Mouse (Mus musculus) neural tube, embryonic 15.5 days (tissue): ENCODE data around the gene Plekhh2. TPM values are rescaled to one million over a fixed set of nuclear protein-coding genes. Genes with fewer than 3 reads are reported as not detected.
A peak's percentile ranks its signal among the peaks of the same experiment; 100 is the strongest.

ENCODE experiments used
- ATAC-seq: fragments of 200-750 bp; cut with Nextera tagmentation; 2 replicates; pipeline ENCODE4 v1.8.0; 2017; ENCODE audit warnings: mild to moderate bottlenecking, moderate TSS enrichment, moderate library complexity; ENCODE audit not compliant: low FRiP score
- H3K27ac ChIP-seq: fragments of 300-500 bp; sonication (generic); replicated peaks from 2 replicates; pipeline ENCODE4 v1.5.1; 2015; ENCODE audit warnings: mild to moderate bottlenecking, inconsistent platforms
- H3K27me3 ChIP-seq: fragments of 300-500 bp; sonication (generic); replicated peaks from 2 replicates; pipeline ENCODE4 v1.6.1; 2015; ENCODE audit warnings: inconsistent platforms
- H3K36me3 ChIP-seq: fragments of 300-500 bp; sonication (generic); 2 replicates; pipeline ENCODE4 v1.6.1; 2015; ENCODE audit warnings: inconsistent platforms
- H3K4me1 ChIP-seq: fragments of 300-500 bp; sonication (generic); 2 replicates; pipeline ENCODE4 v1.6.1; 2015; ENCODE audit warnings: inconsistent platforms
- H3K4me2 ChIP-seq: fragments of 300-500 bp; sonication (generic); 2 replicates; pipeline ENCODE4 v1.6.1; 2015; ENCODE audit warnings: inconsistent platforms, mild to moderate bottlenecking, moderate library complexity
- H3K4me3 ChIP-seq: fragments of 300-500 bp; sonication (generic); replicated peaks from 2 replicates; pipeline ENCODE4 v1.5.1; 2015; ENCODE audit warnings: mild to moderate bottlenecking, inconsistent platforms
- H3K9ac ChIP-seq: fragments of 300-500 bp; sonication (generic); replicated peaks from 2 replicates; pipeline ENCODE4 v1.6.1; 2015; ENCODE audit warnings: mild to moderate bottlenecking, inconsistent platforms
- H3K9me3 ChIP-seq: fragments of 300-500 bp; sonication (generic); replicated peaks from 2 replicates; pipeline ENCODE4 v1.6.1; 2016; ENCODE audit warnings: inconsistent platforms
- WGBS: fragments of 180-500 bp; shearing (Covaris S2); methylation state at CpG from one replicate; pipeline ENCODE4 v1.1.7; 2015; ENCODE audit warnings: mixed read lengths; 5-methylcytosine and 5-hydroxymethylcytosine counted together
- polyA plus RNA-seq: library from polyadenylated mRNA; unstranded; fragments of >200 nt; fragmentation: Nextera tagmentation; extraction: Ambion mirVana; gene quantifications from 2 replicates; pipeline ENCODE4 v1.2.1, GENCODE M21; 2015

Gene Plekhh2
- polyA plus RNA-seq, 1 experiment from 2014 or later, result 1.7 TPM

GRCm38 (mm10) chr17:84616526-84617074, 104.9 kb downstream of the Plekhh2 start:
- Histone ChIP-seq H3K9me3 (no peaks in the 10 kb centered on the region), H3K4me2 (no peak overlapping the region), H3K4me3 (no peak overlapping the region), H3K27ac (no peak overlapping the region), H3K27me3 (no peaks in the 10 kb centered on the region), H3K36me3 (0 out of 2 replicates have a peak, but pooled peaks cover 2% of the 10 kb centered on the region), H3K9ac (no peak overlapping the region), H3K4me1 (0 out of 2 replicates have a peak, but pooled peaks cover 3% of the 10 kb centered on the region)
- no peak for ATAC-seq
- 85% methylated on average over 6 of the region's 6 CpGs for WGBS

- no peaks in the 10 kb centered on the region for H3K4me1 ChIP-seq
- no peak overlapping the region for H3K4me3 ChIP-seq
- H3K9me3 ChIP-seq, result no peaks in the 10 kb centered on the region
- ATAC-seq, result no peak
- 94% methylated on average over 6 of the region's 6 CpGs for WGBS
- H3K27ac ChIP-seq, result no peak overlapping the region
- no peak overlapping the region for H3K9ac ChIP-seq
- no peak overlapping the region for H3K4me2 ChIP-seq
- H3K27me3 ChIP-seq, result no peaks in the 10 kb centered on the region
- H3K36me3 ChIP-seq, result 0 out of 2 replicates have a peak, but pooled peaks cover 2% of the 10 kb centered on the region
Observed at GRCm38 (mm10) chr17:84617953-84618352, 106.3 kb downstream of the Plekhh2 start.

GRCm38 (mm10) chr17:84619112-84619511, 107.4 kb downstream of the Plekhh2 start:
- Histone ChIP-seq H3K27me3 (no peaks in the 10 kb centered on the region), H3K4me3 (no peak overlapping the region), H3K9ac (no peak overlapping the region), H3K4me2 (no peak overlapping the region), H3K9me3 (no peaks in the 10 kb centered on the region), H3K4me1 (no peaks in the 10 kb centered on the region), H3K36me3 (no peaks in the 10 kb centered on the region), H3K27ac (no peak overlapping the region)
- no peak for ATAC-seq
- 84% methylated on average over 7 of the region's 7 CpGs for WGBS

GRCm38 (mm10) chr17:84620076-84620475, 108.4 kb downstream of the Plekhh2 start:
- Histone ChIP-seq H3K9me3 (no peaks in the 10 kb centered on the region), H3K4me2 (no peak overlapping the region), H3K36me3 (no peaks in the 10 kb centered on the region), H3K27ac (no peak overlapping the region), H3K9ac (no peak overlapping the region), H3K4me1 (no peaks in the 10 kb centered on the region), H3K4me3 (no peak overlapping the region), H3K27me3 (no peaks in the 10 kb centered on the region)
- 92% methylated on average over 3 of the region's 3 CpGs for WGBS
- no peak for ATAC-seq

GRCm38 (mm10) chr17:84620610-84621009, 108.9 kb downstream of the Plekhh2 start:
- Histone ChIP-seq H3K4me1 (no peaks in the 10 kb centered on the region), H3K4me2 (no peak overlapping the region), H3K27ac (no peak overlapping the region), H3K27me3 (no peaks in the 10 kb centered on the region), H3K36me3 (no peaks in the 10 kb centered on the region), H3K9me3 (no peaks in the 10 kb centered on the region), H3K4me3 (no peak overlapping the region), H3K9ac (no peak overlapping the region)
- no peak for ATAC-seq
- WGBS, result 88% methylated on average over 6 of the region's 6 CpGs

- Histone ChIP-seq H3K27me3 (no peaks in the 10 kb centered on the region), H3K9ac (no peak overlapping the region), H3K36me3 (no peaks in the 10 kb centered on the region), H3K4me3 (no peak overlapping the region), H3K4me2 (no peak overlapping the region), H3K4me1 (no peaks in the 10 kb centered on the region), H3K27ac (no peak overlapping the region), H3K9me3 (no peaks in the 10 kb centered on the region)
- no peak for ATAC-seq
- 90% methylated on average over 6 of the region's 6 CpGs for WGBS
Observed at GRCm38 (mm10) chr17:84621209-84621608, 109.5 kb downstream of the Plekhh2 start.

GRCm38 (mm10) chr17:84622028-84622427, 110.3 kb downstream of the Plekhh2 start:
- no peaks in the 10 kb centered on the region for H3K36me3 ChIP-seq
- H3K27ac ChIP-seq, result no peak overlapping the region
- H3K9me3 ChIP-seq, result no peaks in the 10 kb centered on the region
- H3K27me3 ChIP-seq, result no peaks in the 10 kb centered on the region
- no peak overlapping the region for H3K9ac ChIP-seq
- WGBS, result 83% methylated on average over 4 of the region's 4 CpGs
- H3K4me3 ChIP-seq, result no peak overlapping the region
- no peak for ATAC-seq
- no peak overlapping the region for H3K4me2 ChIP-seq
- H3K4me1 ChIP-seq, result peaks cover 4% of the 10 kb centered on the region

- WGBS, result 71% methylated on average over 2 of the region's 2 CpGs
- Histone ChIP-seq H3K27ac (no peak overlapping the region), H3K4me1 (peaks cover 12% of the 10 kb centered on the region), H3K36me3 (no peaks in the 10 kb centered on the region), H3K4me2 (no peak overlapping the region), H3K9ac (no peak overlapping the region), H3K27me3 (no peaks in the 10 kb centered on the region), H3K9me3 (no peaks in the 10 kb centered on the region), H3K4me3 (no peak overlapping the region)
- ATAC-seq, result no peak
Observed at GRCm38 (mm10) chr17:84622873-84623272, 111.2 kb downstream of the Plekhh2 start.

GRCm38 (mm10) chr17:84626276-84626856, 114.7 kb downstream of the Plekhh2 start, which contains the start of gene Dync2li1:
Gene Dync2li1 (plus strand): TSS chr17:84626496.
- peak; percentile 98 for ATAC-seq
- WGBS, result under 1% methylated on average over 25 of the region's 25 CpGs
- Histone ChIP-seq H3K4me3 (peak within 1 kb of the TSS; percentile 70), H3K4me1 (peaks cover 12% of the 10 kb centered on the region), H3K36me3 (no peaks in the 10 kb centered on the region), H3K27ac (peak within 1 kb of the TSS; percentile 85), H3K27me3 (no peaks in the 10 kb centered on the region), H3K9ac (peak within 1 kb of the TSS; percentile 70), H3K9me3 (no peaks in the 10 kb centered on the region), H3K4me2 (peak within 1 kb of the TSS; percentile 73)

GRCm38 (mm10) chr17:84626857-84627305, 115.2 kb downstream of the Plekhh2 start:
- no peaks in the 10 kb centered on the region for H3K36me3 ChIP-seq
- no peaks in the 10 kb centered on the region for H3K27me3 ChIP-seq
- H3K4me1 ChIP-seq, result peaks cover 12% of the 10 kb centered on the region
- WGBS, result 38% methylated on average over 9 of the region's 9 CpGs
- H3K4me3 ChIP-seq, result peak overlapping the region; percentile 70
- H3K9ac ChIP-seq, result peak overlapping the region; percentile 70
- peak overlapping the region; percentile 85 for H3K27ac ChIP-seq
- ATAC-seq, result peak; percentile 79; the same call in 1 of the 2 replicates
- peak overlapping the region; percentile 73 for H3K4me2 ChIP-seq
- no peaks in the 10 kb centered on the region for H3K9me3 ChIP-seq

GRCm38 (mm10) chr17:84627721-84628120, 116.0 kb downstream of the Plekhh2 start:
- Histone ChIP-seq H3K9me3 (no peaks in the 10 kb centered on the region), H3K27ac (no peak overlapping the region), H3K4me2 (0 out of 2 replicates have a peak overlapping the region, but pooled peaks have one; percentile 73), H3K4me3 (no peak overlapping the region), H3K27me3 (no peaks in the 10 kb centered on the region), H3K9ac (no peak overlapping the region), H3K36me3 (no peaks in the 10 kb centered on the region), H3K4me1 (peaks cover 12% of the 10 kb centered on the region)
- no peak for ATAC-seq
- 82% methylated on average over 10 of the region's 10 CpGs for WGBS

GRCm38 (mm10) chr17:84628611-84629010, 116.9 kb downstream of the Plekhh2 start:
- Histone ChIP-seq H3K4me1 (peaks cover 12% of the 10 kb centered on the region), H3K27ac (no peak overlapping the region), H3K36me3 (no peaks in the 10 kb centered on the region), H3K9me3 (no peaks in the 10 kb centered on the region), H3K4me3 (no peak overlapping the region), H3K4me2 (no peak overlapping the region), H3K9ac (no peak overlapping the region), H3K27me3 (no peaks in the 10 kb centered on the region)
- 92% methylated on average over 9 of the region's 9 CpGs for WGBS
- ATAC-seq, result no peak
